Mouse (Mus musculus): Measurements from ENCODE around the gene Stx1a.

GRCm38 (mm10) chr5:135053356-135053755 lies 30.1 kb downstream of the Stx1a start:
- no peak for TF ChIP-seq EP300 (IDR thresholded peaks at IDR 0.05; ENCODE audit: insufficient read depth, low read depth, low read length)
- TF ChIP-seq POLR2A (IDR thresholded peaks at IDR 0.05; ENCODE audit: insufficient read depth, low read length) = no peak
